Mouse (Mus musculus) small intestine, adult 2 months (tissue): ENCODE results near the gene Tnr.

Source experiments
- CTCF ChIP-seq: fragments of 200-500 bp; IDR thresholded peaks from 2 replicates; pipeline ENCODE4 v1.5.1; 2012; ENCODE audit warnings: low read depth, mild to moderate bottlenecking, control low read depth, inconsistent platforms, low read length, moderate library complexity, mixed read lengths; ENCODE audit not compliant: insufficient replicate concordance, insufficient read length; ENCODE audit errors: extremely low read depth
- POLR2A ChIP-seq: fragments of 200-500 bp; IDR thresholded peaks from 2 replicates; pipeline ENCODE4 v1.6.1; 2012; ENCODE audit warnings: low read depth, mild to moderate bottlenecking, control low read depth, inconsistent platforms, low read length, moderate library complexity

GRCm38 (mm10) chr1:159764897-159765296 is 241.3 kb downstream of the Tnr start:
- TF ChIP-seq CTCF (no peak), POLR2A (no peak)
